Mouse (Mus musculus): Measurements from ENCODE around the gene Nav3. TPM values are rescaled to one million over a fixed set of nuclear protein-coding genes. Genes with fewer than 3 reads are reported as not detected.

Gene Nav3
- total RNA-seq, 2 experiments from 2014 or later = not detected

DNA sequence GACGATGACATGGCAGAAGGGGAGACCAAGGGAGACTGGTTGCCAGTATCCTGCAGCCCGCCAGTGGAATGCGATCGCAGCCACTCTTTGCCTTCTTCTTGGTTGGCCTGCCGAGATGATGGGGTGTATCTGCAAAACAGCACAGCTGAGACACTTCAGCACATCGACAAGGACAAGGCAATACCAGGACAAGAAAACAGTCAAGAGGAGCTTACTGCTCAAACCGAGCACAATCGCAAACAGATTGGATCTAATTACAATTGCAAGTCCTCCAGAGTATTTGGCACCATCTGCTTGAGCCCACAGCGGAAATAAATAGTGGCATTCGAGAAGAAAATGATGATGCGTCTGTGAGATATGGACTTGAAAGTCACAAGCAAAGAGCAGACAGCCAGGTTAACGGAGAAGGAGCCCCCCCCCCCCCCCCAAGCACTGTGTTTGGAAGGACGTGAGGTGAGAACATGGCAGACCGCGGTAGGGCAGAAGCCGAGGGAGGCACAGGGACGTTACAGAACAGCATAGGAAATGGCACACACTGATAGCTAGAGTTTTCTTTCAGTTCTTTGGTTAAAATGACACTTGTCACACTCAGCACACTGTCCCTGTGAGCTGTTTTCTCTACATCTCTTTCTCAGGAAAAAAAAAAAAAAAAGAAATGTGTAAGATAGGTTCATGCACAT, 696.9 kb downstream of the Nav3 start:
- ATAC-seq (replicated peaks; ENCODE audit: low FRiP score, poor library complexity, severe bottlenecking) = no peak

DNA sequence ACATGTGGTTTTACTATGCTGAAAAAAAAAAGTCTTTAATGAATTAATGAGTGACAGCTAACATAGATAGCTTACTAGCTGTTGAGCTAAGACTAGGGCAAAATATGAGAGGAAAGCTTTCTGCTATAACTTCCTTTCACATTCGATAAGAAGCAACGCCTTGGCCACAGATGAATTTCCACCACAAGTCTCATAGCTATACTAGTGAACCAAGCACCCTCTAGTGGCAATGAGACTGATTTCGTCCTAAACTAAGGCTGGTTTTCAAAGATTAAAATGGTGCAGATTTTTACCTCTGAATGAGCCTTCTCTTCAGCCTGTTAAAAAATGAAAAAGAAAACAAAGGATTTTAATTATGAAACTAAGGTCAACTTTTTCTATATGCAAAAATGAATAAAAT, 709.1 kb downstream of the Nav3 start:
- ATAC-seq (replicated peaks; ENCODE audit: low FRiP score, poor library complexity, severe bottlenecking) = no peak

DNA sequence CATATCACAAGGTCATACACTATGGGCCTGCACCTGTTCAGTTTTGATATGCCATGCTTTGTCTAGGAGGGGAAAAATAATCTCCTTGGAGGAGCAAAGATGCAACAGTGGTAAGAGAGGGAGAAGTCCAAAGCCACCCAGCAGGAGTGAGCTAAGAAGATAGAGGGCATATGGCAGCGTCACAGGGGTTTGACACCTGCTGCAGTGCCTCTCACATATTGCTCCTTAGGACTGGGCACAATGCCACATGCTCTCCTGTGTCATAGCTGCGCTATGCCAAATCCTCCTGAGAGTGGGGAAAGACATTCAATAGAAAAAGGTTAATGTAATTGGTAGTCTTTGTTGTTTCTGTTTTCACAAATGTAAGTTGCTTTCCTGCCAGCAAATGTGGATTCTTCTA, 714.3 kb downstream of the Nav3 start:
- no peak for ATAC-seq (replicated peaks; ENCODE audit: low FRiP score, poor library complexity, severe bottlenecking)

DNA sequence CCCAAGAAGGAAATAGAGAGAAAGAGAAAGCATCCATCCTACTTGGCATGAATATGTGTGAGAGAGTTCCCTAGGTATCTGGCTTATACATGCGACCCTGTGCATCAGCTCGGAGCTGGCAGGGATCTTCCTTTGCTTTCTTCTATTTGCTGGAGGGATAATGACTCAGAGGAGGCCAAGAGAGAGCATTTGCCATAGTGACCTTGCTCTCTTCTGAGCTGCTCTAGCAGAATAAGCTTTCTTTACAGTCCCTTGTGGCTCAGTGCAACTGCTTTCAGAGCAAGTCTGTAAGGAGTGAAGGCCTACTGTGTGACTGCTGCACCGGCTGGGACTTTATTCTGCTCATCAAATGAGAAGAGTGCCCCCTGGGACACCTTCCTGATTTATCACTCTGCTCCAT, 715.7 kb downstream of the Nav3 start:
- no peak for ATAC-seq (replicated peaks; ENCODE audit: low FRiP score, poor library complexity, severe bottlenecking)

DNA sequence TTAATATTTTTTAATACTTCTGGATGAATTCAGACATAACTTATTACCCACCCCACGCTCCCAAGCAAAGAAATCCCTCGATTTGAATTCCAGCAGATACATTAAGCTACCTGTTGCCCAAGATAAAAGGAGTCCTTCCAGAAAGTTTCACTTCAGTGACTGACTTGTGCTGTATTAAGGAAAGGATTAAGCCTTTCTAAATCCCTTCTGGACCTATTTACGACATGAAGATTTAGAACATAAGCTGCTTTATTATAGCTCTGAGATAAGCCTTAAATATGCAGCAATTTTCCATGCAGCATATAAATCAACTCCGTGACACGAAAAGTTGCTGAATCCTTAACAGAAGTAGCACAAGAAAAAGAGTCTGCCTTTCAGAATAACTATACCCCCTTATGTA, 732.4 kb downstream of the Nav3 start:
- no peak for ATAC-seq (replicated peaks; ENCODE audit: low FRiP score, poor library complexity, severe bottlenecking)

DNA sequence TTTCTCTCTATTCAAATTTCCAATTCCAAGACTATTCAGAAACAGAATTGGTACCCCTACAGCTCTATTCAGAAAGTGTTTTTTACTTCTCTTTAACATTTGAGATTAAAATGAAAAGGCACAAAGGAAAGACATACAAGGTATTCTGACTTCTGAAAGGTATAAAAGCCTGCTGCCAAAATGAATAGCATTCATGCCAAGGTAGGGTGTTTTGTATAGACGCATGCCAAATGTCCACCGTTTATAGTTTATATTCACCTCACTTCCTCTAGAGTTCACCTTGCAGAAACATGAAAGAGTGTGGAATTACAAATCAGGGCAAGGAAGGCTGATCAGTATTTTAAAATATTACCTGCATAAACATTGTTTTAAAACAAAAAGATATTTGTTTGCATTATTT, 737.2 kb downstream of the Nav3 start:
- ATAC-seq (replicated peaks; ENCODE audit: low FRiP score, poor library complexity, severe bottlenecking) = no peak

DNA sequence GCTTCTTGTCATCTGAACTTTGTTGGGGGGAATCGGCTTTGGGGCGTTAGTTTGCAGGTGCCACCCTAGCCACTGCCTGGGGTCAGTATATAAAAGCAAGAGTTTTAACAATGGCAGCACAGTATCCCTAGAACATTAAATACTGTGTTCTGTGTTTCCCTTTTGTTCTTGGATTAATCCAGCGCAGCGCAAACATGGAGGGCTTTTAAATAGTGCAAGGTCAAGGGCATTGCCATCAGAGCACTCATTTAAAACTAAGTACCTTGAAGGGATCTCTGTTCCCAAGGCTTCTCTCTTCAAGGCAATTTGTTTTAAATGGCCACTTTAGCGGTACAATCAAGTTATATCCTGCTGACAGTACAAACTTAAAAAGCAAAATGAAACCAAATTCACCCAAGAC, 737.6 kb downstream of the Nav3 start:
- ATAC-seq (replicated peaks; ENCODE audit: low FRiP score, poor library complexity, severe bottlenecking) = no peak

DNA sequence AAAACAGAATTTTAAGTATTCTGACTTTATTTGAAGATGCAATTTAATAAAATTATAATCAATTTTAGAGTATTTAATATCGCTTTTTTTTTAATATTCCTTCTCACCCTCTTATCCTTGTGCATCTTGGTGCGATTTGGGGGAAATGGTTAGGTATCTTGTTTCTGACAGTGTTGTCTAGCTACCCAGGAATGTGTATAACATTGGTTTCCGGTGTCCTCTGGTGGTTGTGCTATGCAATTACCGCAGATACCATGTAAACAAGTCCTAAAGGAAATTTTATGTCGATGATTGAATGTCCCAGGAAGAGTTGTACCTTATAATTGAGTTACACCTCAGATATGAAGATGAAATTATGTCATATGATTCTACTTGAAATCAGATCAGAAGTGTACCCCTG, 743.0 kb downstream of the Nav3 start:
- no peak for ATAC-seq (replicated peaks; ENCODE audit: low FRiP score, poor library complexity, severe bottlenecking)

DNA sequence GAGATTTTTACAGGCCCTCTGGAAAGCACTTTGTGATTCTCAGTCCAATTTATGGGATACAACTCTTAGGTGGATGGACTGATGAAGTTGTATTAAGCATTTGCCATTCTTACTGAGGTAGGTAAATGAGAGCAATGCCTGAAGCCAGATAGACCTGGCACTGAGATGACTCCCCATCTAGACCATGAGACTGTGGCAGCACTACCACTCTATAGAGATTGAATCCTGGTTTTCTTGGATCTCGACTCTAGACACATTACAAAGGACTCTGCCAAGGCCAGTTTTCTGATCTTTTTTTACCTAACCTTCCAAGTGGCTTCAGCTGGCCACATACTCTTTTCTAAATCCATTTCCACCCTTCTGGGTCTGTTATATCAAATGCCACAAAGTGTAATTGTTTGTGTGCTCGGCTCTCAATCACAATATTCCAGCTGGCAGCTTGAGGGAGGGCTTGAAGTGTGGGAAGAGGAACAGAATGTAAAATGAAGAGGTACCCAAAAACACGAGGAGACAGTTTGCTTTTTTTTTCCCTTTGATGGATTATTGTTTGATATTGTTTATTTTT, 756.2 kb downstream of the Nav3 start:
- no peak for ATAC-seq (replicated peaks; ENCODE audit: low FRiP score, poor library complexity, severe bottlenecking)

DNA sequence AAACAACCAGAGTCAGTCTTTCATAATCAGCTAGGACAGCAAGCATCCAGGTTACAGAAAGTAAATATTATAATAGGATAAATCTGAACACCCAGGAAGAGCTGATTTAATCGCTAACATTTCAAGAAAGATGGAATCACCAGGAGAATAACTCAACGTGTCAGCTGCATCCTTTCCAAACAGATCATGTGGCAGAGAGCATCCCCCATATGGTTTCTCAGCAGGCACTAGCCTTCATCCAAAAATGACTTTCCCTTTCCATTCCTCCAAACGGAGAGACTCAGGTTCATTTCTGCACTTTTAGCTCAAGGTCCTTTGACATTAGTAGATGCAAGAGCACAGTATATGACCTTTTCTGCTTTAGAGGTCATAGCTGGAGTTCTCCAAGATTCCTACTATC, 765.4 kb downstream of the Nav3 start:
- no peak for ATAC-seq (replicated peaks; ENCODE audit: low FRiP score, poor library complexity, severe bottlenecking)

DNA sequence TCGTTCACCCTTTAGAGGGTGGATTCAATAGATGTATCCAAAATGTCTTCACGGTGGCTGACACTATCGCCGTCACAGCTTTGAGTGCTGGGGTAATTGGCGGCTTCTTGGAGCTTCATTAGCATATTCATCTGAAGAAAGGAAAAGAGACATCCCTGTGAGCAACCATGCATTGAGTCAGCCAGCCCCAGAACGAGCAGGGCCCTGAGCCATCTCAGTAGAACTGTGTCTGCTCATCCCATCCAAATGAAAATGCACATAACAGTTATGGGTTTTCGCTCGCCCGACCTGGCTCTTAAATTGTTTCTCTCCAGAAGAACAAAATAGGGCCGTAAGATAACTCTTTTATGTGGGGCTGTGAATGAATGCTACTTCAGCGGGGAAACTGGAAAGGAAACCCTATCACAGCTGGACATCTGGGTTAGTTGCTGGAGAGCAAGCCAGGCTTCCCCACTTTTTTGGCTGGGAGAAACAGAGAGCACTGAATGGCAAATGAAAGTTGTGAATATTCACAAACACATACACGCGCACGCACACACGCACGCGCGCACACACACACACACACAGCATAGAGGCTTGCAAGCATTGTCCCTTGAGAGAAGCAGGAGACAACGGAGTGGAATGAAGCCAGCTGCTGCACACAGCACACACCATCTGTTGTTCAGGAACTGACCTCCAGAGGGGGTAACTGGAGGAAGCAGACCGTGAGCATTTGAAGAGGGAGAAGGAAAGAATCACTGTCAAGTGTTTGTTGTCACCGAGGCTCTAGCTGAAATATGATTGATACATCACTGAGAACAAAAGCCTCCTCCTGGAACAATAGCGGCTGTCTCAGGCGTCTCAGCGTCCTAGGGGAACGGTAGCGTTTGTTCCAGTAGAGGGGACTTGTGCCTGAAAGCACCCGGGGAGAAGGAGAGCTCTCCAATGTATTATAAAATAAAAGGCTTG, 771.6 kb downstream of the Nav3 start:
- no peak for ATAC-seq (replicated peaks; ENCODE audit: low FRiP score, poor library complexity, severe bottlenecking)

DNA sequence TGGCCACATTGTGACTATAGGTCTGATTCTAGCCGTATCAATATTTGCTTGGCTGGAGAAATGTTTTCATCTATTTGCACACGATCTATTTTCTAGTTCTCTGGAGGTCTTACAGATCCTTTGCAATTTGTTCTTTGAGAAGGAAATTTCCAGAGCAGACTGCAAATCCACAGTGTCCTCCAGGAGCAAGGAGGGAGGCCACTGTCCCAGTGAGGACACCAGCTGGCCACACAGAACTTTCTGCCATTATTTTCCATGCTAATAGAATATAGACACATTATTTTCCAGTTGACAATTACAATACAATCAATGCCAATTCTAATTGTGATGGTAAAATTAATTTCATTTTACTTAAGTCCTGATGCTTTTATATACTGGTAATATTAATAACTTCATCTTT, 783.1 kb downstream of the Nav3 start:
- no peak for ATAC-seq (replicated peaks; ENCODE audit: low FRiP score, poor library complexity, severe bottlenecking)

DNA sequence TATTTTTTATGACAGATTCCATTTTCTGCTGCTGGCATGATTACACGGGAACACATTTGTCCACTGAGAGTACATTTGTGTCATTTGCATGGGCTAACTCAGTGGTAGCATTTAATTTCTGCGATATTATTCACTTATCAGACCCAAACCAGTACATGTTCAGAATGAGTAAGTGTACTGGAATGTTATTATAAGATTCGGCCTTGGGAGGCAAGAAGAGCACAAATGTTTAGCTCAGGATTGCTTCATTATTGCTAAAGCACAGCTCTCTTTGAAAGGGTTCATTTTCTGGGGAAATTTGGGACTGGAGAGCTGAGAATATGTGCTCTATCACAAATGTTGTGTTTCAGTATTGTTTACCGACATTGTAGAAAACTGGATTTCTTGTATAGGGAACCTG, 788.6 kb downstream of the Nav3 start:
- ATAC-seq (replicated peaks; ENCODE audit: low FRiP score, poor library complexity, severe bottlenecking) = no peak

DNA sequence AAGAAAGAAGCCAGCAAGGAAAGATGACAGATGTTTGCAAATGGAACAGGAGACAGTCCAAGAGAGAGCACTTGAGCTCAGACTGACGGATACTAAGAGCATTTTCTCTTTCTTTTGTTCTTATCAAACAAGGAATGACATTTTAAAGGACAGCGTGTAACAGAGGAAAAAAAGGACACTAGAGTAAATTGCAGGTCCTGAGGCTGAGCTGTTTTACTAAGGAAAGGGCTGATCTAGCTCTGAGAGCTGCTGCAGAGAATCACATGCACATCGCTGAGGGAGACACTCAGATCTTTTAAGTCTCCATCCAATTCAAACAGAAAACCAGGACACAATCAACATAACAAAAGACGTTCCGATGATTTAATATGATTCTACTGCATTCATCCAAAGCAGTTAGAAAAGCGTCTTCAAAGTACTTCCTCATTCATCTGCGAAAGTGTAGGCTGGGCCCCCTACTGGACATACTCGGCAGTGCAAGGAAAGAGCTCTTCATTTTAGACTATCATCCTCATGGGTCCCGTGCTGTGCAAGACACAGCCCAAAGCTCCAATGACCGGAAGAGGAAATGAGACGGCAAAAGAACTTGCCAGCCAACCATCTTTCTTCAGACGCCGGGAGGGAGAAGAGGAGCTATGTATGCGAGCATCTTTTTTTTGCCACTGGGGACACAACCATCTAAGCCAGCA, 791.2 kb downstream of the Nav3 start:
- ATAC-seq (replicated peaks; ENCODE audit: low FRiP score, poor library complexity, severe bottlenecking) = no peak; the same call in 1 of the 2 replicates

DNA sequence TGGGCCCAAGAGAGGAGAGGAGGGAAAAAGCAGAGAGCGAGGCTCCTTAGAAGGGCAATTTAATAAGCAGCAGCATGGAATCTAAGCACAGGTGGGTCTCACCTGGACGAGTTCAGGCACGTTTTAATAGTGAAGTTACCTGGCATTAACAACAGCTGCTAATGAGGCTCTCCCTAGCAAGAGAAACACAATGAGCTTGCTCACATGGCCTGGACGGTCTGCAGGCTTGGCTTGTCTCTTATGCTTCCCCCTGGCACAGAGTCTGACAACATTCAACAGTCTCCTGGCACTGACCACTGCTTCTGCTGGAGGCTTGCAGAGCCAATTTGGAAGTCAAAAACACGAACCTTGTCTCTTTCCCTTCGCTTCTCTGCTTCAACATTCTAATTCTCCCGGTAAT, 804.5 kb downstream of the Nav3 start:
- ATAC-seq (replicated peaks; ENCODE audit: low FRiP score, poor library complexity, severe bottlenecking) = no peak

DNA sequence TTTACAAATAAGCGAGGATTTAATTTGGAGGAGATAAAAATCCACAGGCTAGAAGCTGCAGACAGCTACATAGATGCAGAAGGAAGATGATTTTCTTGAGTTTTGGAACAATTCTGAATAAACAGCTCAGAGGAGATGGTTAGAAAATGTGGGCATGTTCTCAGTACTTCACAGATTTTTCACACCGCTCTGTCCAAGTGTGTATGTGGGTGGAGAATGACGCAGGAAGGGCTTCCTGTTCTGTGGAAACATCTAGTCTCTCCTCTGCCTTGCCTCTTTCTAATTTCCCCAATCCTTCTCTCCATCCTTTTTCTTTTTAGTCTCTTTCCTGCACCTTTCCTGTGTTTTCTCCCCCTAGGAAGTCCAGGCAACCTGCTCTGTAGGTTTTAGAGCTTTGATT, 812.4 kb downstream of the Nav3 start:
- no peak for ATAC-seq (replicated peaks; ENCODE audit: low FRiP score, poor library complexity, severe bottlenecking)

DNA sequence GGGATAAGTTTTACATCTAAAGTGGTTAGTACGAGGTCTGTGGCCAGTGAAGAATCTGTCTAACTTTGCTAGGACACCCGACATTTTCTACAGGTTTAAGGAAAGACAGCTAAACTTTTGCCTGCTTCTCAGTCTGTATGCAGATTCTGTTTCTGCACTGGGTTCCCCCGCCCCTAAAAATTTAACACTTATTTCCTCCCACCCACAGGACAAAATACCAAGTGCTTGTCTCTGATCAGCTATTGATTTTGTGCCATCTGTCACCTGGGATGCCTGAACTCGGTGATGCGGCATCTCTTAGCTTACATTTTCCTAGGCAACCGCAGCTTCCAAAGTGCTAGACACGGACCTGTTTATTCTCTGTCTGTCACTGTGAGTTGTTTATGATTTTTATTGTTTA, 814.2 kb downstream of the Nav3 start:
- no peak for ATAC-seq (replicated peaks; ENCODE audit: low FRiP score, poor library complexity, severe bottlenecking)

DNA sequence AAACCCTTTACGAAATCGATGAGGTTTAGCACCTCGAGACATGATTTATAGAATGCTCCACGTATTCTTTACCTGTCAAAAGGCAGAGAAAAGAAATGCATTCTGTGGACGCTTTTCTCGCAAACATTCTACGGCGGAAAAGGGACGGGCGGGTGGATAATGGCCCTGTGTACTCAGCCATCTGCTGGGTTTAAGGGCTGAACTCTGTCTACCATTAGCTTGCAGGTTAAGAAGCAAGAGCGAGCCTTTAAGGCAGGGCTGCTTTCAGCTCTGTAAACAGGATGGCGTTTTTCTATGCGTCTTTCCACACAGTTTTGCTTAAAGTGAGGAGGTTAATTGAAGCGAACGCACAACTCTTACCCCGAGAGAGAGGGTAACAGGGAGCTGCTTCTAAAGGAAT, 818.3 kb downstream of the Nav3 start:
- ATAC-seq (replicated peaks; ENCODE audit: low FRiP score, poor library complexity, severe bottlenecking) = no peak
